Mouse (Mus musculus) thymus, adult 2 months (tissue): ENCODE results near the gene Tapbp.

Experiments
- CTCF ChIP-seq: fragments of 200-500 bp; IDR thresholded peaks from 2 replicates; pipeline ENCODE4 v1.5.1; 2012; ENCODE audit warnings: mild to moderate bottlenecking, control low read depth, low read length, moderate library complexity, borderline replicate concordance; ENCODE audit not compliant: control insufficient read depth, poor library complexity, insufficient read depth; ENCODE audit errors: extremely low read depth
- POLR2A ChIP-seq: fragments of 200-500 bp; IDR thresholded peaks from 2 replicates; pipeline ENCODE4 v1.6.1; 2012; ENCODE audit warnings: mild to moderate bottlenecking, low read length, control low read depth, moderate library complexity; ENCODE audit not compliant: control insufficient read depth, poor library complexity, insufficient read depth; ENCODE audit errors: extremely low read depth

DNA sequence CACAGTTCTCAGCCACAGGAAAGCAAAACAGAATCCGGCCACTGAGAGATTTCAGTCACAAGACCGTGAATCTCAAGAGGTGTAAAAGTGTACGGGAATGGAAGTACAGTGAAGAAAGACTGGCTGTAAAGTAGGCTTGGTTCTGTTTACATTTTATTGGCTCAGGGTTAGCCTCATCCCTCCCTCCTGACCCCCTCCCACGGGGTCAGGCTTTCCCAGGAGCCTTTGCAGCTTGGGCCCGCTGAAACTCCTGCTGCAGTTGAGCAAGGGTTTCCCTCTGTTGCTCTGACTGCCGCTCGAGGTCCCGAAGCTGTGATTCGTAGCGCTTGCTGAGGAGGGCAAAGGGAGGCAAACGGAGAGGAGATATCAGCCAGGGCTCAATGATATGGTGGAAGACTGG, 23.1 kb downstream of the Tapbp start:
- TF ChIP-seq CTCF (no peak), POLR2A (no peak)
